Mouse (Mus musculus) frontal cortex, adult 2 months (tissue): ENCODE results near the gene Tsen54. TPM values are rescaled to one million over a fixed set of nuclear protein-coding genes. Genes with fewer than 3 reads are reported as not detected.
A peak's percentile ranks its signal among the peaks of the same experiment; 100 is the strongest.
"Not testable (repeated sequence)": the region's sequence is repeated elsewhere in the genome, so short reads cannot be mapped to it uniquely, and the experiment has no call there.

Experiments
- DNase-seq, 2 experiments: peaks; one replicate each; pipeline ENCODE4 v3.0.0; 2022; ENCODE audit warnings: low spot score in 1 of 2; ENCODE audit errors: extremely low spot score in 1 of 2
- polyA plus RNA-seq: library from polyadenylated mRNA; depleted of rRNA; stranded (reverse); fragments of >200 nt; gene quantifications from 2 replicates; pipeline ENCODE4 v1.2.3, GENCODE M21; 2012; rRNA removed

Gene Tsen54
- polyA plus RNA-seq, 1 experiment: 15.6 TPM

- not testable (repeated sequence) for DNase-seq
Observed at GRCm38 (mm10) chr11:115857146-115857545, 42.6 kb downstream of the Tsen54 start.

- DNase-seq: no peak
Observed at GRCm38 (mm10) chr11:115857936-115858335, 43.4 kb downstream of the Tsen54 start.

GRCm38 (mm10) chr11:115858354-115858753, 43.8 kb downstream of the Tsen54 start, which contains the start of gene Myo15b:
Gene Myo15b, plus strand, starts transcription at chr11:115858406.
- DNase-seq: no peak

- peak in 1 of 2 experiments; percentile 76 for DNase-seq
Observed at GRCm38 (mm10) chr11:115859143-115859945, 44.8 kb downstream of the Tsen54 start.

- no peak for DNase-seq
Observed at GRCm38 (mm10) chr11:115863895-115864294, 49.4 kb downstream of the Tsen54 start.

- no peak for DNase-seq
Observed at GRCm38 (mm10) chr11:115869393-115869792, 54.9 kb downstream of the Tsen54 start.

GRCm38 (mm10) chr11:115872437-115872836, 57.9 kb downstream of the Tsen54 start:
- DNase-seq: no peak

Other genes with a start within 250 kb of the Tsen54 start
- 40.7 and 42.9 TPM in 2 replicates for gene Mrps7, start 210.8 kb upstream of the Tsen54 start, polyA plus RNA-seq
- 61.7 and 65.1 TPM in 2 replicates for gene Gga3, start 210.7 kb upstream of the Tsen54 start, polyA plus RNA-seq
- 36.3 and 38.9 TPM in 2 replicates for gene Mif4gd, start 201.8 kb upstream of the Tsen54 start, polyA plus RNA-seq
- gene Slc25a19, start 186.4 kb upstream of the Tsen54 start, polyA plus RNA-seq: 117 and 127 TPM in 2 replicates
- 194 and 200 TPM in 2 replicates for gene Grb2, start 106.1 kb upstream of the Tsen54 start, polyA plus RNA-seq
- 49.7 and 57.3 TPM in 2 replicates for gene Tmem94, start 49.3 kb upstream of the Tsen54 start, polyA plus RNA-seq
- 25.8 and 29.3 TPM in 2 replicates for gene Caskin2, start 1.1 kb upstream of the Tsen54 start, polyA plus RNA-seq
- 2.8 and 3.2 TPM in 2 replicates for gene Llgl2, start 9.3 kb downstream of the Tsen54 start, polyA plus RNA-seq
- 0.55 and 1.1 TPM in 2 replicates for gene Myo15b, start 43.7 kb downstream of the Tsen54 start, polyA plus RNA-seq
- gene Smim5, start 85.2 kb downstream of the Tsen54 start, polyA plus RNA-seq: 0.64 TPM in 1 of 2 replicates, not detected in the other
- not detected in 2 replicates for gene Smim6, start 97.3 kb downstream of the Tsen54 start, polyA plus RNA-seq
- gene Sap30bp, start 118.6 kb downstream of the Tsen54 start, polyA plus RNA-seq: 71.9 and 89.0 TPM in 2 replicates
- 28.4 and 31.7 TPM in 2 replicates for gene Recql5, start 118.8 kb downstream of the Tsen54 start, polyA plus RNA-seq
- 5.7 and 7.2 TPM in 2 replicates for gene Itgb4, start 160.0 kb downstream of the Tsen54 start, polyA plus RNA-seq
- gene Galk1, start 198.0 kb downstream of the Tsen54 start, polyA plus RNA-seq: 17.6 and 19.3 TPM in 2 replicates
- 347 and 369 TPM in 2 replicates for gene H3f3b, start 213.2 kb downstream of the Tsen54 start, polyA plus RNA-seq
- gene Unk, start 215.6 kb downstream of the Tsen54 start, polyA plus RNA-seq: 35.4 and 38.1 TPM in 2 replicates